Mouse (Mus musculus) liver, embryonic 12.5 days (tissue): ENCODE measurements around the gene Msmp. TPM values are rescaled to one million over a fixed set of nuclear protein-coding genes. Genes with fewer than 3 reads are reported as not detected.

Source experiments
- ATAC-seq: fragments of 200-750 bp; cut with Nextera tagmentation; 2 replicates; pipeline ENCODE4 v1.8.0; 2017; ENCODE audit warnings: moderate number of reproducible peaks, mild to moderate bottlenecking, moderate library complexity
- H3K27ac ChIP-seq: fragments of 300-500 bp; sonication (generic); 2 replicates; pipeline ENCODE4 v1.5.1; 2016; ENCODE audit warnings: mild to moderate bottlenecking
- H3K27me3 ChIP-seq: fragments of 300-500 bp; sonication (generic); replicated peaks from 2 replicates; pipeline ENCODE4 v1.6.1; 2016; ENCODE audit warnings: mild to moderate bottlenecking, moderate library complexity
- H3K36me3 ChIP-seq: fragments of 300-500 bp; sonication (generic); 2 replicates; pipeline ENCODE4 v1.6.1; 2016; ENCODE audit warnings: mild to moderate bottlenecking, moderate library complexity
- H3K4me1 ChIP-seq: fragments of 300-500 bp; sonication (generic); 2 replicates; pipeline ENCODE4 v1.6.1; 2016
- H3K4me2 ChIP-seq: fragments of 300-500 bp; sonication (generic); 2 replicates; pipeline ENCODE4 v1.6.1; 2016; ENCODE audit warnings: mild to moderate bottlenecking, moderate library complexity
- H3K4me3 ChIP-seq: fragments of 300-500 bp; sonication (generic); 2 replicates; pipeline ENCODE4 v1.5.1; 2016; ENCODE audit warnings: mild to moderate bottlenecking, moderate library complexity
- H3K9ac ChIP-seq: fragments of 300-500 bp; sonication (generic); 2 replicates; pipeline ENCODE4 v1.6.1; 2016; ENCODE audit warnings: mild to moderate bottlenecking, moderate library complexity
- H3K9me3 ChIP-seq: fragments of 300-500 bp; sonication (generic); replicated peaks from 2 replicates; pipeline ENCODE4 v1.6.1; 2016; ENCODE audit warnings: mild to moderate bottlenecking, moderate library complexity
- WGBS: fragments of 180-500 bp; shearing (Covaris S2); methylation state at CpG from one replicate; pipeline ENCODE4 v1.1.7; 2016; ENCODE audit not compliant: insufficient replicate concordance; 5-methylcytosine and 5-hydroxymethylcytosine counted together
- polyA plus RNA-seq: library from polyadenylated mRNA; unstranded; fragments of >200 nt; fragmentation: Nextera tagmentation; extraction: Ambion mirVana; gene quantifications from 2 replicates; pipeline ENCODE4 v1.2.1, GENCODE M21; 2016

Gene Msmp
- polyA plus RNA-seq, 1 experiment from 2014 or later: not detected

DNA sequence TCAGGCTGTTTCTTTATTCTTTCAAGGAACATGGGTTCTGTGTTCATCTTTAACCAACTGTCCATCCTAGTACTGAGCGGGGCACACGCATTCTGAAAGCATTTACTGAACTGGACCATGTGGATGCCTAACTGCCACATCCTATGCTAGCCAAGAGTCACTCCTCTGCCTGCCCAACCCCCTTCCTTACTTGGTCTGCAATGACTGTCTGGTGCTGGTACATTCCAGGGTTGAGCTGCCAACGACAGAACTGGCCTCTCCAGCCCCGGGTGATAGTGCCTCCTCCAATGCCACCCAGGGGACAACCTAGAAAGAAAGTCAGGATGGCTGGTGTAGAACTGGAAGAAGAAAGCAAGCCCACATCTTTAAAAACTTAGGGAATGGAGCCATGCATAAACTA is 10.7 kb downstream of the Msmp start:
- Histone ChIP-seq H3K4me2 (no peak overlapping the region), H3K9ac (no peak overlapping the region), H3K9me3 (no peaks in the 10 kb centered on the region), H3K4me3 (no peak overlapping the region), H3K36me3 (peaks cover 62% of the 10 kb centered on the region), H3K4me1 (peaks cover 35% of the 10 kb centered on the region), H3K27me3 (no peaks in the 10 kb centered on the region), H3K27ac (no peak overlapping the region)
- ATAC-seq: no peak
- 81% methylated on average over 4 of the region's 4 CpGs for WGBS

DNA sequence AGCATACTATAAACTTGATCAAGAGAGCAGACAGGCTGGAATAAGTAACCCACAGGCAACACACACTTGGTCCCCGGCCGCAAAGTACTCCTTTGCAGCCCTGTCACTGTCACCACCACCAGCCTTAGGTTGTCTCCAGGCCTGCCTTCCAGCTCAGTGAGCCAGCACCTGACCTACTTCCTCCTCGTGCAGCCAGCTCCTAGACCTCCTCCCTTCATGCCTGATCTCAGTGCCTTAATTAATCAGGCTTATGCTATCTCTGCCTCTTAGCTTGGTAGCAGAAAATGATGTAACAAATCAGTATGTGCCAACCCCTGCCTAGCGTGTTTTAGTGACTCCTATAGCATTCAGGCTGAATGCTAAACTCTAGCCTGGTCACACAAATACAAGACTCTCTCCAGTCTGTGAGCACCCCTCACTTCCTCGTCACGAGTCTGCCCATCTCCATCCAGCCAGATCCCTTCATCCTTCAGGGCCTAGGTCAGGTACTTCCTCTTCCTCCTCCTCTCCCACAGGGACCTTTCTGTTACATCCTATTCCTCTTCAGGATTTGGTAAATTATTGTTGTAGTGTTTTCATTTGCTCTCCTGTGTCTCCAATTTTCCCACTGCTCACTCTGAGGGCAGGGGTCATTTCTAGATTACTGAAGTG is 12.8 kb downstream of the Msmp start:
- H3K4me3 ChIP-seq: no peak overlapping the region
- no peaks in the 10 kb centered on the region for H3K27me3 ChIP-seq
- 0 out of 2 replicates have a peak overlapping the region, but pooled peaks have one; percentile 4 for H3K27ac ChIP-seq
- H3K4me1 ChIP-seq: peaks cover 19% of the 10 kb centered on the region
- no peak overlapping the region for H3K9ac ChIP-seq
- H3K9me3 ChIP-seq: no peaks in the 10 kb centered on the region
- H3K4me2 ChIP-seq: no peak overlapping the region
- WGBS: 68% methylated on average over 6 of the region's 6 CpGs
- H3K36me3 ChIP-seq: peaks cover 82% of the 10 kb centered on the region
- ATAC-seq: no peak

DNA sequence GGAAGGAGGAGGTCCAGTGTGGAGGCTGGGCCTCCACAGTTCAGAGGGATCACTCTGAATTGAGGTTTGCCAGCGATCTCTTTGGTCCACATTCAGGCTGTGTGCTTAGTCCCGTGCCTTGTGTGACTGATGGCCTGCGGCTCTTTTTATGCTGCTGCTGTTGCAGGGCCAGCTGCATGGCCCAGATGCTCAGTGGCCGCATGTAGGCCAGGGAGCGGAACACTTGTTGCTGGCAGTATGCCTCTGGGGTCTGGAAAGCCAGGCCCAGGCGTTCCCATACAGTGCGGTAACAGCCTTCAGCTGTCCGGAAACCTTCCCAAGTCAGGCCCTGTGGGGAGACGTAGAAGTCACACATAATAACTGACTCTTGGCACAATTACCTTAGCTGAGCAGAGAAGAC is 17.2 kb downstream of the Msmp start:
- WGBS: 90% methylated on average over 9 of the region's 9 CpGs
- no peak overlapping the region for H3K9ac ChIP-seq
- H3K27me3 ChIP-seq: no peaks in the 10 kb centered on the region
- H3K36me3 ChIP-seq: peaks cover 81% of the 10 kb centered on the region
- no peak overlapping the region for H3K4me3 ChIP-seq
- H3K9me3 ChIP-seq: no peaks in the 10 kb centered on the region
- ATAC-seq: no peak
- peaks cover 16% of the 10 kb centered on the region for H3K4me1 ChIP-seq
- H3K4me2 ChIP-seq: no peak overlapping the region
- H3K27ac ChIP-seq: no peak overlapping the region

DNA sequence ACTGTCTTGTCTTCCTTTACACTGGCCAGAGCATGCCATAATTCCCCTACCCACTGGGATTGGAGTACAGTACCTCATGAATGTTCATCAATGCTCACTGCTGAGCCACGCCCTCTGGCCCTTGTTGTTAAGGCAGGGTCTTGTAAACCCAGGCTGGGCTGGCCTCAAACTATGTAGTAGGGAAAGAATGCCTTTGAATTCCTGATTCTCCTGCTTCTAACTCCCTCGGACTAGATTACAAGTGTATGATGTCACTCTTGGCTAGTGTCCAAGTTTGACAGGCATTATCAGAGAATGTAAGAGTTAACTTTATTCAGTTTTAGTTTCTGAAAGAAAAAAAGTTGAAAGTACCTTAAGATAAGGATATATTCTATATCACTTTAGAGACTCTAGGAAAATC is 20.1 kb downstream of the Msmp start:
- H3K36me3 ChIP-seq: peaks cover 58% of the 10 kb centered on the region
- H3K9ac ChIP-seq: no peak overlapping the region
- H3K9me3 ChIP-seq: no peaks in the 10 kb centered on the region
- ATAC-seq: no peak
- H3K4me2 ChIP-seq: peak overlapping the region; percentile 96; the same call in 1 of the 2 replicates
- H3K27ac ChIP-seq: 0 out of 2 replicates have a peak overlapping the region, but pooled peaks have one; percentile 100
- no peak overlapping the region for H3K4me3 ChIP-seq
- peaks cover 37% of the 10 kb centered on the region for H3K4me1 ChIP-seq
- 49% methylated on average over 2 of the region's 2 CpGs for WGBS
- H3K27me3 ChIP-seq: no peaks in the 10 kb centered on the region

DNA sequence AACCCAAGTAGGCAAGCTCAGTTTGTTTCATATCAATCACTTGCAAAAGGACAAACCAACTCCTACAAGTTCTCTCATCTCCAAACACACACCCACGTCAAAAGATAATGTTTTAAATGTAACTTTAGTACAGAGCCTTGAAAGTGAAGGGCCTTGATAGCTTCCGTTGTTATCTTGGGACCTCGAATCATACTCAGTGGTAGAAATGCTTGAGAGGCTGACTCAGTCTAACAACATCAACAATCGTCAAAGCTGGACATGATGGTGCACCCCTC is 20.8 kb downstream of the Msmp start:
- Histone ChIP-seq H3K4me2 (peak overlapping the region; percentile 96), H3K36me3 (peaks cover 51% of the 10 kb centered on the region), H3K4me3 (peak overlapping the region; percentile 89), H3K27ac (peak overlapping the region; percentile 100; the same call in 1 of the 2 replicates), H3K27me3 (no peaks in the 10 kb centered on the region), H3K4me1 (peaks cover 44% of the 10 kb centered on the region), H3K9ac (peak overlapping the region; percentile 95; the same call in 1 of the 2 replicates), H3K9me3 (no peaks in the 10 kb centered on the region)
- ATAC-seq: no peak
- 32% methylated on average over 4 of the region's 4 CpGs for WGBS

DNA sequence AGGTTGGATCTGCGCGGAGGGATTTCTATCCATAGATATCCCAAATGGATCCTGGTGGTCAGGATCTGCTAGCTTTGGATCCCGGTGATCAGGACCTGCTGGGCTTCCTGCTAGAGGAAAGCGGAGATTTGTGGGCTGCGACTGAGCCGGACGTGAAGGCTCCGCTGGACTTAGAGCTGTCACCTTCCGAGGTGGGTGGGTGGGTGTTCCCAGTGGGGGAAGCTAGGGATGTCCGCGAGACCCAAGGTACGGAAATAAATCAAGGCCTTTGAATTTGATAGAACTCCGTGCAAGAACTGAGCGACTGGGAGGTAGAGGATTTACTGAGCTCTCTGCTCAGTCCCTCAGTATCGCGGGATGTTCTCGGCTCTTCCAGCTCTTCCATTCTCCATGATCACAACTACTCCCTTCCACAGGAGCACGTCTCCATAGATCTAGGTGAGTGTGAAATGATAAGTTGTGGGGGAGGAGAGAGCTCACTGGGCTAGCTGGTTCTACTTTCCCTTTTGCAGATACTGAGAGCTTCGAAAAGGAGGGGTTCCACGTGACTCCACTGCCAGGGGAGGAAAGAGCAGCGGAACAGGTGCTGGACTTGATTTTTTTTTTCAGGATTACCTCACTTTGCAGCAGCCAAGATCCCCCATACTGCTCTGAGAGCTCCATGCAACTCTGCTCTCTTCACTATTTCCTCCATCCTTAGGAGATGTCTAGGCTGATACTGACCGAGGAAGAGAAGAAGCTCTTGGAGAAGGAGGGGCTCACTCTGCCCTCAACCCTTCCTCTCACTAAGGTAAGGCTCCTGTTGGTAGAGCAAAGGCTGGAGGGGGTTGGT is 21.3 kb downstream of the Msmp start:
- 3% methylated on average over 22 of the region's 22 CpGs for WGBS
- ATAC-seq: no peak; the same call in 1 of the 2 replicates
- peak overlapping the region; percentile 96 for H3K4me2 ChIP-seq

DNA sequence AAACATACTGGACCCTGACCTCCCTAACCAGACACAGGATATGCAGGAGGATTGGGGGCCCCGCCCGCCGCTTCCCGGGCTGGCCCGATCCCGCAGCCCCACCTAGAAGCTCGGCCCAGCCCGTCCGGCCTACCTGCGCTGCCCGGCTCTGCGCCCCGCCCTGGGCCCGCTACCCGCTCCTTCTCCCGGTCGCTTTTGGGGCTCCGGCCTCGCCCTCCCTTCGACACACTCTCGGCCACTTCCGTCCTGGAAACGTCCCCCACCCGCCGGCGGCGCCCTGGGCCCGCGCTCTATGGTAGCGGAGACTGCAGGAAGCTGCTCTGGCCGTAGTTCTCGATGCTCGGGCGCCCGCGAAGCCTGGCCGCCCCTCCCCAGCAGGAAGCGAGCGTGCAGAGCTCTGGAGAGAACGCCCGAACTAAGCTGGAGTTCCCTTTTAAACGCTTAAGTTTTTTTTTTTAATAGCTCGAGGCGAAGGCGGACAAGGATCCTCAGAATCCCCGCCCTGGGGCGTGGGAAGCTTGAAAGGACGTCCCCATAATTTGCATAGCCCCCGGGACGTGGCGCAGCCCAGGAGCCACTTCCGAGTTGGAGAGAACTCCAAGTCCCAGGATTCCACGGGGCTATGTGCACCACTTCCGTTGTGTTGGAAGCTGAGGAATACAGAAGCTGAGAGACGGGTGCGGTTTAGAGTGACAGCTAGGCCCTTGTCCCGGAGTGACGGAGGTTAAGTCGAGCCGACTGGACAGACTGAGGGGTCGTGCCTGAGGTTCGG is 22.1 kb downstream of the Msmp start, which contains the start of the genes Creb3 and Tln1:
Gene Creb3, plus strand, starts transcription at position 336 of the 772 bp plus-strand sequence.
Gene Tln1, minus strand, starts transcription at position 695 of the 772 bp plus-strand sequence.
- ATAC-seq: peak; percentile 87
- H3K36me3 ChIP-seq: peaks cover 43% of the 10 kb centered on the region
- peaks cover 58% of the 10 kb centered on the region for H3K4me1 ChIP-seq
- no peaks in the 10 kb centered on the region for H3K9me3 ChIP-seq
- H3K4me2 ChIP-seq: peak within 1 kb of the TSS; percentile 96
- no peaks in the 10 kb centered on the region for H3K27me3 ChIP-seq
- peak within 1 kb of the TSS; percentile 89 for H3K4me3 ChIP-seq
- peak within 1 kb of the TSS; percentile 95 for H3K9ac ChIP-seq
- H3K27ac ChIP-seq: peak within 1 kb of the TSS; percentile 100
- under 1% methylated on average over 62 of the region's 62 CpGs for WGBS

More for the DNA sequence above, 21.3 kb downstream of the Msmp start:
- Histone ChIP-seq H3K4me3 (peak overlapping the region; percentile 89), H3K4me1 (peaks cover 50% of the 10 kb centered on the region), H3K9ac (peak overlapping the region; percentile 95), H3K36me3 (peaks cover 46% of the 10 kb centered on the region), H3K27ac (peak overlapping the region; percentile 100), H3K27me3 (no peaks in the 10 kb centered on the region), H3K9me3 (no peaks in the 10 kb centered on the region)

DNA sequence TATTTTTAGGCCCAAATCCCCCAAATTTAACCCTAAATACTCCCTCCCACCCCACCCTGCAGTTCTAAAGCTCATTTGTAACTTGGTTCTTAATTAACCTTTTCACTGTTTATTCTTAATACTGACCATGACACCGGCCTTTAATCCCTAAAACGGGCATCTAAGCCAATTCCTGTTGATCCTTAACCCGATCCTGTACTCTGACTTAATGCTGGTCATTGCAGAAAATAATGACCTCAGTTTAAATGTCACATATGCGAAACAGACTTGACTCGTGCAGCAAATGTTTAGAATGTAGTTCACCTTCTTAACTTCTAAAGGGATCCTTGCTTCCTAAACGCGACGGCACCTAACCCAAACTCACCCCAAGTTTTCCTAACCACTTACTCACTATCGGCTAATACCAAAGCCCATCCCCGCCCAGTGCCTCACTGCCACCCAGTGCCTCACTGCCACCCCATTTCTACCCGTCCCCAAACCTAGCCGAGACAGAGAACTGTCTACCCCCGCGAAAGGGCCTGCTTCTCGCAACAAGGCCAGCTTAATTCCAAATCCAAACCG is 22.8 kb downstream of the Msmp start:
- peak overlapping the region; percentile 100 for H3K27ac ChIP-seq
- H3K36me3 ChIP-seq: peaks cover 43% of the 10 kb centered on the region
- WGBS: 2% methylated on average over 16 of the region's 16 CpGs
- H3K9me3 ChIP-seq: no peaks in the 10 kb centered on the region
- peak; percentile 69 for ATAC-seq
- peak overlapping the region; percentile 89 for H3K4me3 ChIP-seq
- H3K4me2 ChIP-seq: peak overlapping the region; percentile 96
- H3K4me1 ChIP-seq: peaks cover 64% of the 10 kb centered on the region
- no peaks in the 10 kb centered on the region for H3K27me3 ChIP-seq
- peak overlapping the region; percentile 95 for H3K9ac ChIP-seq

DNA sequence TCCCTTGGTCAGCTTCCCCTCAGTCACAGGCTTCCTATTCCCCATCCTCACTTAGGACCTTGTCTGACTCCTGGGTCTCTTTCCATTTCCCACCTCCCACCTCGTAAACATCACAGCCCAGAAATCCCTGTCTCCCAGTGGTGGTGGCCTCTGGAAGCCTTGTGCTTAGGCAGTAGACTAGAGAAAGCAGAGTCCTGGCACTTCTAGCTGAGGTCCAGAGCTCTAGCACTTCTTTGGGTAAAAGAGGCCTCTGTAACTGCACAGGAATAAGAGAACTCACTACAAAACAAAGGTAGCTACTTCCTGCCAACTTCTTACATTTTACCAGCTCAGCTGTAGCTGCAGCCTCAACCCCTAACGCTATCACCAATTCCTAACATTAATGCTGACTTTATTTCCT is 23.3 kb downstream of the Msmp start:
- peak overlapping the region; percentile 95 for H3K9ac ChIP-seq
- WGBS: 1% methylated on average over 2 of the region's 2 CpGs
- H3K4me3 ChIP-seq: peak overlapping the region; percentile 89
- H3K9me3 ChIP-seq: no peaks in the 10 kb centered on the region
- H3K27me3 ChIP-seq: no peaks in the 10 kb centered on the region
- H3K36me3 ChIP-seq: peaks cover 43% of the 10 kb centered on the region
- H3K27ac ChIP-seq: peak overlapping the region; percentile 100
- ATAC-seq: no peak
- H3K4me2 ChIP-seq: peak overlapping the region; percentile 96
- peaks cover 67% of the 10 kb centered on the region for H3K4me1 ChIP-seq

DNA sequence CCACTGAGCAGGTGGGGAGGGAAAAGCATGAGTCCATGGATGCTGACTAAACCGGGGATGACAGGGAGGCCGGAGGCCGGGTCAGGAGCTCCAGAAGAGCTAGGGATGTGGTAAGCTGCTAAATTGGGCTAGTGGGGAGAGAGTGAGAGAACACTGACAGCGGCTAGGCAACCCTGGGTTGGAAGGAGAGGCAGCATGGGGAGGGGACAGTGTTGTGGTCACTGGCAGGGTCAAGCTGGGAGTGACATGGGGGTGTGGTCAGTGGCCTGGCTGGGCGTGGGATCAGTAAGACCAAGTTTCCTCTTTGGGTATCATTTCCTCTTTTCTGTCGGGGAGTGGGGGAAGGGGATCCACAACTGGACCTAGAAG is 24.1 kb downstream of the Msmp start:
- WGBS: 5% methylated on average over 6 of the region's 6 CpGs
- no peak for ATAC-seq
- Histone ChIP-seq H3K9me3 (no peaks in the 10 kb centered on the region), H3K27ac (peak overlapping the region; percentile 100), H3K9ac (peak overlapping the region; percentile 95), H3K27me3 (no peaks in the 10 kb centered on the region), H3K4me3 (peak overlapping the region; percentile 89), H3K4me1 (peaks cover 67% of the 10 kb centered on the region), H3K4me2 (peak overlapping the region; percentile 96), H3K36me3 (peaks cover 43% of the 10 kb centered on the region)

DNA sequence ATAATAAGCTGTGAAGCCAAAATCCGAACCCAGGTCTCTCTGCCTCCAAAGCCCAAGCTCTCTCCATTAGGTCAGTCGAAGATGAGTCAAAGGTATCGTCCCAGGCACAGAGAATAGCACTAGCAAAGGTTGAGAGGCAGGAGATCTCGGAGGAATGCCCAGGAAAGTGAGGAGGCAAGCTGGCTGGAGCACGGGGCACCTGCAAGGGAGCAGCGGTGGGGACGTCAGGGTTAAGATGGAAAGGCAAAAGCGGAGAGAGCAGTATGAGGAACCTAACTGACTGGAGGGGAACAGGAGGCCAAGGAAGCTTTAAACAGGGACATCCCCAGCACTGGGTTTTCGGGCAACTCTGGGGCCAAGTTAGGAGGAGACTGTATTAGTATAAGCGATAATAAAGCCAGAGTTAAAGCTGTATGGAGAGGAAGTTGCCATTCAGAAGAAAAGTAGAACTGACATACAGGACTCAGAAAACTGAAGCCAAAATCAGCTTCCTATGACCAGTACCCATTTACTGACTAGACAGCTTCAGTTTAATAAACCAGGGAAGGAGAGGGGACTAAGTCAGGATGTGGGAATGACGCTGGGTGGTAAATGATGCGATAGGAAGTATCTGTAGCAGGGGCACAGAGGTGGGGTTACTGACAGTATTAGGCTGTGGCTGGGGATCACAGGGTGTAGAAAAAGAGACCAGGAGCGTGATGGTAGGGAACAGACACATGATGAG is 24.6 kb downstream of the Msmp start:
- H3K9ac ChIP-seq: peak overlapping the region; percentile 95
- no peak for ATAC-seq
- H3K36me3 ChIP-seq: peaks cover 43% of the 10 kb centered on the region
- peak overlapping the region; percentile 100 for H3K27ac ChIP-seq
- H3K4me2 ChIP-seq: peak overlapping the region; percentile 96
- no peaks in the 10 kb centered on the region for H3K9me3 ChIP-seq
- H3K4me1 ChIP-seq: peaks cover 67% of the 10 kb centered on the region
- 25% methylated on average over 13 of the region's 13 CpGs for WGBS
- peak overlapping the region; percentile 89 for H3K4me3 ChIP-seq
- H3K27me3 ChIP-seq: no peaks in the 10 kb centered on the region
